9 mouse cellular contexts compared by ENCODE assay signal in the genomic region with DNA sequence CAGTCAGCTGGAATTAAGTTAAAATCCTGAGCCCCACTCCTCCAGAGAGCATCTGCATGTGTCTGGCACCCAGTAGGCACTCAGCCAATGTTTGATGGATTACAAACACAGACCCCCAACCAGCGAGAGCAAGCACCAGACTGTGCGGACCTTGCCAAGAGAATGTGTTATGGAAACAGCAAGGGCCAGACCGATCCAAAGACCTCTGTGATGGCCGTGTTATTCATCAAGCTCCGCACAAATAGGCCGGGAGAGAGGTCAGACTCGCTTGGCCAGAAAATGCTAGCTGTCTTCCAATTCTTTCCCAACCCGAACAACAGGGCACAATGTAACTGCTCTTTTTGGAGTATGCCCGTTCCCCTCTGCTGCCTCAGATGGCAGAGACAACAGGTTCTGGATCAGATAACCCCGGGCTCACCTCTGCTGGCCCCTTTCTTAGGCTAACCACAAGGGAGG. TPM values are rescaled to one million over a fixed set of nuclear protein-coding genes. Genes with fewer than 3 reads are reported as not detected.
DNase-seq lines count a peak whose midpoint lies in the region; ATAC-seq and TF ChIP-seq lines count a peak whose summit lies in the region.
"Had no signal": no experiment of that assay in that cellular context is flagged by ENCODE, and none has a peak within 500 bp of the region (broad histone marks: within the 10 kb centered on the region; RNA-seq: fewer than 3 reads in every experiment).

No protein-coding gene starts in this region.

- intact Hi-C loops in gastrocnemius, postnatal 14 days (cut with DNase I; ENCODE audit: low total_unique reads) = loop anchor here (5.0 kb wide), 1 partner anchor 86 kb away; no protein-coding TSS in a partner anchor

- H3K36me3 ChIP-seq in forebrain, embryonic 13.5 days (ENCODE audit: poor library complexity, severe bottlenecking) = no peaks in the 10 kb centered on the region
- H3K36me3 ChIP-seq in midbrain, embryonic 16.5 days (ENCODE audit: control insufficient read depth, insufficient read depth, low read length) = no peaks in the 10 kb centered on the region

- H3K9me3 ChIP-seq in forebrain, embryonic 13.5 days (replicated peaks) = no peaks in the 10 kb centered on the region
- no peaks in the 10 kb centered on the region for H3K9me3 ChIP-seq in midbrain, embryonic 16.5 days (replicated peaks; ENCODE audit: control insufficient read depth, low read length, poor library complexity, severe bottlenecking)

- 52% methylated on average over 10 of the region's 10 CpGs for WGBS in forebrain, embryonic 13.5 days
- 64% methylated on average over 10 of the region's 10 CpGs for WGBS in midbrain, embryonic 16.5 days

- H3K9ac ChIP-seq in forebrain, embryonic 13.5 days = 0 out of 2 replicates have a peak overlapping the region, but pooled peaks have one; percentile 30
- H3K9ac ChIP-seq in midbrain, embryonic 16.5 days (ENCODE audit: low read depth, low read length) = peak overlapping the region; percentile 33; the same call in 1 of the 2 replicates

- no peak overlapping the region for H3K27ac ChIP-seq in layer of hippocampus, adult 2 months
- no peak overlapping the region for H3K27ac ChIP-seq in forebrain, embryonic 13.5 days
- no peak overlapping the region for H3K27ac ChIP-seq in midbrain, embryonic 16.5 days (ENCODE audit: low read length)

- no peak for TF ChIP-seq CTCF in layer of hippocampus, adult 2 months (conservative IDR thresholded peaks at IDR 0.05)

- peaks cover 21% of the 10 kb centered on the region for H3K4me1 ChIP-seq in forebrain, embryonic 13.5 days
- peaks cover 16% of the 10 kb centered on the region for H3K4me1 ChIP-seq in midbrain, embryonic 16.5 days (ENCODE audit: control insufficient read depth, insufficient read depth, low read length)

- DNase-seq in layer of hippocampus, adult 9-11 months = peak; percentile 33
- DNase-seq in layer of hippocampus, adult 2 months (ENCODE audit: low spot score in 2 of 2) = no peak
- DNase-seq in kidney, postnatal 10 days = peak; percentile 51
- DNase-seq in thymus, postnatal 4 days = no peak
- no peak for DNase-seq in gastrocnemius, postnatal 14 days

- peak; percentile 36; the same call in 1 of the 2 replicates for ATAC-seq in forebrain, embryonic 13.5 days
- ATAC-seq in midbrain, embryonic 16.5 days = no peak
- ATAC-seq in CD4-positive, CD25-positive, alpha-beta regulatory T cell, adult 4 months = no peak

- no peak overlapping the region; the same call in 1 of the 2 replicates for H3K4me3 ChIP-seq in layer of hippocampus, adult 2 months
- H3K4me3 ChIP-seq in forebrain, embryonic 13.5 days = no peak overlapping the region; the same call in 1 of the 2 replicates
- H3K4me3 ChIP-seq in midbrain, embryonic 16.5 days (ENCODE audit: low read depth, low read length) = no peak overlapping the region

- peaks cover 17% of the 10 kb centered on the region for H3K27me3 ChIP-seq in forebrain, embryonic 13.5 days
- peaks cover 8% of the 10 kb centered on the region; the same call in 1 of the 2 replicates for H3K27me3 ChIP-seq in midbrain, embryonic 16.5 days (ENCODE audit: control insufficient read depth, insufficient read depth, low read depth, low read length)

- H3K4me2 ChIP-seq in forebrain, embryonic 13.5 days = peak overlapping the region; percentile 91
- peak overlapping the region; percentile 94; the same call in 1 of the 2 replicates for H3K4me2 ChIP-seq in midbrain, embryonic 16.5 days (ENCODE audit: low read length)

RNA-seq across cellular contexts. Expression of a gene that starts 1.9 kb away (rescaled TPM):
- 10 to 100 TPM; 15.1 to 16.4 TPM for total RNA-seq in layer of hippocampus, adult 2 months (2021)
- polyA plus RNA-seq in forebrain, embryonic 13.5 days (2015; fragmentation: Nextera tagmentation; extraction: Ambion mirVana) = 10.9 and 12.8 TPM in 2 replicates
- polyA plus RNA-seq in midbrain, embryonic 16.5 days (2015; fragmentation: Nextera tagmentation; extraction: Ambion mirVana) = 13.6 and 13.7 TPM in 2 replicates
- total RNA-seq in gastrocnemius, postnatal 14 days (2021) = 1 to 10 TPM; 5.3 to 5.7 TPM
- 10 to 100 TPM; 26.7 to 35.3 TPM for polyA plus RNA-seq in CD4-positive, CD25-positive, alpha-beta regulatory T cell, adult 4 months (2017; shearing (Covaris generic))

RNA-seq across cellular contexts. Expression of a gene that starts 3.4 kb away (rescaled TPM):
- not detected for total RNA-seq in layer of hippocampus, adult 2 months (2021)
- 0.22 and 0.42 TPM in 2 replicates for polyA plus RNA-seq in forebrain, embryonic 13.5 days (2015; fragmentation: Nextera tagmentation; extraction: Ambion mirVana)
- polyA plus RNA-seq in midbrain, embryonic 16.5 days (2015; fragmentation: Nextera tagmentation; extraction: Ambion mirVana) = 1.0 and 1.1 TPM in 2 replicates
- total RNA-seq in gastrocnemius, postnatal 14 days (2021) = not detected
- under 1 TPM in 1 of 2 experiments, not detected in 1; 0.24 TPM for polyA plus RNA-seq in CD4-positive, CD25-positive, alpha-beta regulatory T cell, adult 4 months (2017; shearing (Covaris generic))
- total RNA-seq: heart, adult 18-20 months had no signal

RNA-seq across cellular contexts. Expression of a gene that starts 17.5 kb away (rescaled TPM):
- total RNA-seq in layer of hippocampus, adult 2 months (2021) = 10 to 100 TPM in 1 of 2 experiments, 1 to 10 TPM in 1; 9.5 to 10.9 TPM
- polyA plus RNA-seq in forebrain, embryonic 13.5 days (2015; fragmentation: Nextera tagmentation; extraction: Ambion mirVana) = 14.4 and 15.1 TPM in 2 replicates
- 3.9 and 4.2 TPM in 2 replicates for polyA plus RNA-seq in midbrain, embryonic 16.5 days (2015; fragmentation: Nextera tagmentation; extraction: Ambion mirVana)
- 1 to 10 TPM; 5.4 to 5.7 TPM for total RNA-seq in gastrocnemius, postnatal 14 days (2021)
- polyA plus RNA-seq in CD4-positive, CD25-positive, alpha-beta regulatory T cell, adult 4 months (2017; shearing (Covaris generic)) = 10 to 100 TPM in 1 of 2 experiments, 1 to 10 TPM in 1; 8.6 to 10.2 TPM

RNA-seq across cellular contexts. Expression of a gene that starts 19.7 kb away (rescaled TPM):
- 10 to 100 TPM; 46.0 to 48.8 TPM for total RNA-seq in layer of hippocampus, adult 2 months (2021)
- 28.1 and 35.9 TPM in 2 replicates for polyA plus RNA-seq in forebrain, embryonic 13.5 days (2015; fragmentation: Nextera tagmentation; extraction: Ambion mirVana)
- polyA plus RNA-seq in midbrain, embryonic 16.5 days (2015; fragmentation: Nextera tagmentation; extraction: Ambion mirVana) = 35.7 and 36.8 TPM in 2 replicates
- total RNA-seq in gastrocnemius, postnatal 14 days (2021) = 10 to 100 TPM in 1 of 2 experiments, 1 to 10 TPM in 1; 8.8 to 11.0 TPM
- 10 to 100 TPM; 44.3 to 71.1 TPM for polyA plus RNA-seq in CD4-positive, CD25-positive, alpha-beta regulatory T cell, adult 4 months (2017; shearing (Covaris generic))

RNA-seq across cellular contexts. Expression of a gene that starts 21.8 kb away (rescaled TPM):
- total RNA-seq in layer of hippocampus, adult 2 months (2021) = 1 to 10 TPM in 1 of 2 experiments, under 1 TPM in 1; 0.66 to 1.4 TPM
- polyA plus RNA-seq in forebrain, embryonic 13.5 days (2015; fragmentation: Nextera tagmentation; extraction: Ambion mirVana) = 0.25 and 0.40 TPM in 2 replicates
- 0.78 and 1.5 TPM in 2 replicates for polyA plus RNA-seq in midbrain, embryonic 16.5 days (2015; fragmentation: Nextera tagmentation; extraction: Ambion mirVana)
- 100 to 1,000 TPM; 106 to 108 TPM for total RNA-seq in gastrocnemius, postnatal 14 days (2021)
- polyA plus RNA-seq in CD4-positive, CD25-positive, alpha-beta regulatory T cell, adult 4 months (2017; shearing (Covaris generic)) = under 1 TPM in 1 of 2 experiments, not detected in 1; 0.12 TPM

Comparison
In these comparisons a context has a peak if more than half of its experiments do, and no peak if none do; other contexts are left out.
1. DNase-seq: peak in layer of hippocampus, adult 9-11 months (single experiment) and kidney, postnatal 10 days (single experiment); none in layer of hippocampus, adult 2 months (0 of 2), thymus, postnatal 4 days (single experiment) and gastrocnemius, postnatal 14 days (single experiment).